Mouse (Mus musculus) stomach, postnatal 0 days (tissue): ENCODE measurements around the gene Themis3. TPM values are rescaled to one million over a fixed set of nuclear protein-coding genes. Genes with fewer than 3 reads are reported as not detected.

ENCODE experiments used
- ATAC-seq: fragments of 200-750 bp; cut with Nextera tagmentation; 2 replicates; pipeline ENCODE4 v1.8.0; 2017; ENCODE audit not compliant: low FRiP score, low TSS enrichment
- DNase-seq: peaks from one replicate; pipeline ENCODE4 v3.0.0-alpha.2; 2016; ENCODE audit warnings: low spot score
- H3K27ac ChIP-seq: fragments of 300-500 bp; sonication (generic); replicated peaks from 2 replicates; pipeline ENCODE4 v1.5.1; 2014; ENCODE audit warnings: mild to moderate bottlenecking, control low read depth
- H3K27me3 ChIP-seq: fragments of 300-500 bp; sonication (generic); 2 replicates; pipeline ENCODE4 v1.6.1; 2014; ENCODE audit warnings: low read length; ENCODE audit not compliant: control insufficient read depth, insufficient read depth
- H3K36me3 ChIP-seq: fragments of 300-500 bp; sonication (generic); 2 replicates; pipeline ENCODE4 v1.6.1; 2014; ENCODE audit warnings: low read length, mixed read lengths; ENCODE audit not compliant: control insufficient read depth, insufficient read depth
- H3K4me1 ChIP-seq: fragments of 300-500 bp; sonication (generic); replicated peaks from 2 replicates; pipeline ENCODE4 v1.6.1; 2014; ENCODE audit warnings: antibody characterized with exemption; ENCODE audit not compliant: control insufficient read depth, insufficient read depth
- H3K4me2 ChIP-seq: fragments of 300-500 bp; sonication (generic); replicated peaks from 2 replicates; pipeline ENCODE4 v1.6.1; 2014; ENCODE audit warnings: low read depth, mild to moderate bottlenecking, control low read depth, moderate library complexity
- H3K4me3 ChIP-seq: fragments of 300-500 bp; sonication (generic); 2 replicates; pipeline ENCODE4 v1.5.1; 2014; ENCODE audit warnings: low read depth, low read length, control low read depth
- H3K9ac ChIP-seq: fragments of 300-500 bp; sonication (generic); 2 replicates; pipeline ENCODE4 v1.6.1; 2014; ENCODE audit warnings: mild to moderate bottlenecking, low read length, control low read depth, mixed read lengths
- H3K9me3 ChIP-seq: fragments of 300-500 bp; sonication (generic); 2 replicates; pipeline ENCODE4 v1.6.1; 2016; ENCODE audit warnings: low read length; ENCODE audit not compliant: control insufficient read depth
- CTCF ChIP-seq: IDR thresholded peaks from 2 replicates; pipeline ENCODE4 v1.5.1; 2016; ENCODE audit warnings: antibody characterized with exemption, low read depth, mild to moderate bottlenecking, moderate library complexity
- EP300 ChIP-seq: optimal IDR thresholded peaks from 2 replicates; pipeline ENCODE3; 2016; ENCODE audit warnings: antibody characterized with exemption
- WGBS: fragments of 180-500 bp; shearing (Covaris S2); extraction: QIAGEN DNeasy Blood & Tissue Kit; methylation state at CpG from one replicate; pipeline ENCODE4 v1.1.7; 2014; 5-methylcytosine and 5-hydroxymethylcytosine counted together
- polyA plus RNA-seq: library from polyadenylated mRNA; unstranded; fragments of >200 nt; fragmentation: Nextera tagmentation; extraction: Ambion mirVana; gene quantifications from 2 replicates; pipeline ENCODE4 v1.2.1, GENCODE M21; 2015

Gene Themis3
- polyA plus RNA-seq, 1 experiment from 2014 or later, result 0.17 TPM

- no peaks in the 10 kb centered on the region for H3K9me3 ChIP-seq
- H3K4me3 ChIP-seq, result no peak overlapping the region
- TF ChIP-seq EP300 (no peak), CTCF (no peak)
- ATAC-seq (no peak), DNase-seq (no peak)
- H3K27me3 ChIP-seq, result no peaks in the 10 kb centered on the region
- WGBS, result 49% methylated on average over 7 of the region's 7 CpGs
- H3K36me3 ChIP-seq, result no peaks in the 10 kb centered on the region
- H3K9ac ChIP-seq, result no peak overlapping the region
- H3K27ac ChIP-seq, result no peak overlapping the region
- H3K4me1 ChIP-seq, result no peaks in the 10 kb centered on the region
- no peak overlapping the region for H3K4me2 ChIP-seq
These were observed 30.2 kb downstream of the Themis3 start for GRCm38 (mm10) chr17:66564213-66564612.

- ATAC-seq (no peak), DNase-seq (no peak)
- no peak overlapping the region for H3K27ac ChIP-seq
- H3K4me1 ChIP-seq, result no peaks in the 10 kb centered on the region
- no peak overlapping the region for H3K4me3 ChIP-seq
- no peaks in the 10 kb centered on the region for H3K27me3 ChIP-seq
- no peaks in the 10 kb centered on the region for H3K36me3 ChIP-seq
- no peak overlapping the region for H3K9ac ChIP-seq
- H3K4me2 ChIP-seq, result no peak overlapping the region
- no peaks in the 10 kb centered on the region for H3K9me3 ChIP-seq
- no peak for TF ChIP-seq EP300
- 60% methylated on average over 1 of the region's 1 CpGs for WGBS
These were observed 30.9 kb downstream of the Themis3 start for GRCm38 (mm10) chr17:66563551-66563950.

- no peak for ATAC-seq
- Histone ChIP-seq H3K9ac (no peak overlapping the region), H3K36me3 (no peaks in the 10 kb centered on the region), H3K4me2 (no peak overlapping the region), H3K4me3 (no peak overlapping the region), H3K4me1 (no peaks in the 10 kb centered on the region), H3K27me3 (no peaks in the 10 kb centered on the region), H3K27ac (no peak overlapping the region), H3K9me3 (no peaks in the 10 kb centered on the region)
- DNase-seq, result no peak
- WGBS, result 43% methylated on average over 2 of the region's 2 CpGs
- TF ChIP-seq EP300 (no peak), CTCF (no peak)
These were observed 33.0 kb downstream of the Themis3 start for GRCm38 (mm10) chr17:66561380-66561779.

GRCm38 (mm10) chr17:66558404-66559317 lies 35.8 kb downstream of the Themis3 start:
- H3K9me3 ChIP-seq, result no peaks in the 10 kb centered on the region
- no peak for DNase-seq
- H3K4me1 ChIP-seq, result no peaks in the 10 kb centered on the region
- no peak for ATAC-seq
- no peak overlapping the region for H3K4me3 ChIP-seq
- no peaks in the 10 kb centered on the region for H3K27me3 ChIP-seq
- TF ChIP-seq EP300 (no peak), CTCF (peak; percentile 48)
- no peak overlapping the region for H3K9ac ChIP-seq
- H3K36me3 ChIP-seq, result no peaks in the 10 kb centered on the region
- 75% methylated on average over 17 of the region's 17 CpGs for WGBS
- no peak overlapping the region for H3K27ac ChIP-seq
- H3K4me2 ChIP-seq, result no peak overlapping the region

GRCm38 (mm10) chr17:66552690-66553089 lies 41.7 kb downstream of the Themis3 start:
- no peaks in the 10 kb centered on the region for H3K36me3 ChIP-seq
- ATAC-seq (no peak), DNase-seq (no peak)
- H3K4me1 ChIP-seq, result no peaks in the 10 kb centered on the region
- H3K27me3 ChIP-seq, result no peaks in the 10 kb centered on the region
- TF ChIP-seq CTCF (no peak), EP300 (no peak)
- H3K4me3 ChIP-seq, result no peak overlapping the region
- H3K9ac ChIP-seq, result no peak overlapping the region
- no peak overlapping the region for H3K4me2 ChIP-seq
- WGBS, result 81% methylated on average over 4 of the region's 4 CpGs
- H3K9me3 ChIP-seq, result no peaks in the 10 kb centered on the region
- H3K27ac ChIP-seq, result no peak overlapping the region

DNA sequence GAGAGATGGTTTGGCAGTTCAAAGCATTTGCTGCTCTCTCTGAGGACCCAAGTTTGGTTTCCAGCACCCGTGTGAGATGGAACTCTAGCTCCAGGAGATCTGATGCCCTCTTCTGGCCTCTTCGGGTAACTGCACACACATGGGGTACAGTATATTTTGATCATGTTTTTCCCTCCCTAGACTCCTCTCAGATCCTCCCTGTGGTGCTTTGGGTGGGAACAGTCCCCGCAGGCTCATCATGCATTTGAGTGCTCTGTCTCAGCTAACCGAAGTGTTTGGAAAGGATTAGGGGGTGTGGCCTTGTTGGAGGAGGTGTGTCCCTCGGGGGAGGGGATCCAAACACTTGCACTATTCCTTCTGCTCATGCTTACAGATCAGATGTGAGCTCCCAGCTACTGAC lies 43.9 kb downstream of the Themis3 start:
- WGBS, result 88% methylated on average over 5 of the region's 5 CpGs
- Histone ChIP-seq H3K36me3 (no peaks in the 10 kb centered on the region), H3K4me2 (no peak overlapping the region), H3K4me3 (no peak overlapping the region), H3K9me3 (no peaks in the 10 kb centered on the region), H3K4me1 (no peaks in the 10 kb centered on the region), H3K9ac (no peak overlapping the region), H3K27ac (no peak overlapping the region), H3K27me3 (no peaks in the 10 kb centered on the region)
- no peak for DNase-seq
- no peak for ATAC-seq
- TF ChIP-seq CTCF, result no peak
- no peak for TF ChIP-seq EP300
